Mouse (Mus musculus): ENCODE measurements around the gene Fam20a.

- no peak for TF ChIP-seq CTCF (IDR thresholded peaks at IDR 0.05)
- no peak for TF ChIP-seq POLR2A (IDR thresholded peaks at IDR 0.05; ENCODE audit: insufficient read depth, low read depth, low read length)
- no peak for TF ChIP-seq EP300 (IDR thresholded peaks at IDR 0.05; ENCODE audit: insufficient read depth, low read depth, low read length)
Measured at GRCm38 (mm10) chr11:109678291-109678690, 43.8 kb downstream of the Fam20a start.
